Mouse (Mus musculus): ENCODE measurements around the gene Gpr19.

DNA sequence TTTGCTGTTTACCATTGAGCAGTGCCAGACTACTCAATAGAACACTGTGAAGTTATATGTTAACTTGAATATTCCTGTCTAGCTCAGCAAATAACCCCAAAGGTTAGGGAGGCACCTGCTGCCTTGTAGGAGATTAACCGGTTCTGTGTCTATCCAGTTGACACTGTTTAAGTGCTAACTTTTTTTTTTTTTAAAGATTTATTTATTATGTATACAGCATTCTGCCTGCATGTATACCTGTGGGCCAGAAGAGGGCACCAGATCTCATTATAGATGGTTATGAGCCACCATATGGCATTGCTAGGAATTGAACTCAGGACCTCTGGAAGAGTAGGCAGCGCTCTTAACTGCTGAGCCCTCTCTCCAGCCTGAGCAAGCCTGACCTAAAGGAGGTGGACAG is 25.4 kb downstream of the Gpr19 start:
- TF ChIP-seq POLR2A (IDR thresholded peaks at IDR 0.05; ENCODE audit: insufficient read depth, low read length): no peak
- no peak for TF ChIP-seq CTCF (IDR thresholded peaks at IDR 0.05; ENCODE audit: low read depth, low read length)
- no peak for TF ChIP-seq EP300 (IDR thresholded peaks at IDR 0.05; ENCODE audit: insufficient read depth, low read depth, low read length)
